Mouse (Mus musculus) limb, embryonic 11.5 days (tissue): ENCODE results near the gene Gchfr. TPM values are rescaled to one million over a fixed set of nuclear protein-coding genes. Genes with fewer than 3 reads are reported as not detected.

ENCODE experiments used
- ATAC-seq: fragments of 200-750 bp; cut with Nextera tagmentation; 2 replicates; pipeline ENCODE4 v1.8.0; 2017; ENCODE audit warnings: low read depth; ENCODE audit not compliant: insufficient number of reproducible peaks, low FRiP score, low TSS enrichment
- DNase-seq: peaks from one replicate; pipeline ENCODE4 v3.0.0-alpha.2; 2015; ENCODE audit warnings: low spot score
- H3K27ac ChIP-seq: fragments of 300-500 bp; sonication (generic); replicated peaks from 2 replicates; pipeline ENCODE4 v1.5.1; 2014; ENCODE audit warnings: low read depth, mild to moderate bottlenecking, low read length
- H3K27me3 ChIP-seq: fragments of 300-500 bp; sonication (generic); 2 replicates; pipeline ENCODE4 v1.6.1; 2014; ENCODE audit warnings: mild to moderate bottlenecking, low read length, mixed read lengths; ENCODE audit not compliant: control insufficient read depth, insufficient read depth
- H3K36me3 ChIP-seq: fragments of 300-500 bp; sonication (generic); 2 replicates; pipeline ENCODE4 v1.6.1; 2014; ENCODE audit warnings: mild to moderate bottlenecking, low read length, moderate library complexity, mixed read lengths; ENCODE audit not compliant: control insufficient read depth, insufficient read depth
- H3K4me1 ChIP-seq: fragments of 300-500 bp; sonication (generic); 2 replicates; pipeline ENCODE4 v1.6.1; 2014; ENCODE audit warnings: low read length, mixed read lengths; ENCODE audit not compliant: control insufficient read depth, insufficient read depth
- H3K4me2 ChIP-seq: fragments of 300-500 bp; sonication (generic); 2 replicates; pipeline ENCODE4 v1.6.1; 2014; ENCODE audit warnings: low read depth, mild to moderate bottlenecking, moderate library complexity; ENCODE audit not compliant: severe bottlenecking
- H3K4me3 ChIP-seq: fragments of 300-500 bp; sonication (generic); 2 replicates; pipeline ENCODE4 v1.5.1; 2014; ENCODE audit warnings: low read depth, low read length
- H3K9ac ChIP-seq: fragments of 300-500 bp; sonication (generic); 2 replicates; pipeline ENCODE4 v1.6.1; 2014; ENCODE audit warnings: mild to moderate bottlenecking, low read length
- H3K9me3 ChIP-seq: fragments of 300-500 bp; sonication (generic); 2 replicates; pipeline ENCODE4 v1.6.1; 2016; ENCODE audit warnings: low read length; ENCODE audit not compliant: control insufficient read depth
- WGBS: fragments of 180-500 bp; shearing (Covaris S2); extraction: QIAGEN DNeasy Blood & Tissue Kit; methylation state at CpG from one replicate; pipeline ENCODE4 v1.1.7; 2014; 5-methylcytosine and 5-hydroxymethylcytosine counted together
- polyA plus RNA-seq: library from polyadenylated mRNA; unstranded; fragments of >200 nt; fragmentation: Nextera tagmentation; extraction: Ambion mirVana; gene quantifications from 2 replicates; pipeline ENCODE4 v1.2.1, GENCODE M21; 2014

Gene Gchfr
- polyA plus RNA-seq, 1 experiment from 2014 or later: 6.7 TPM

GRCm38 (mm10) chr2:119198049-119198448 lies 30.5 kb downstream of the Gchfr start:
- Histone ChIP-seq H3K4me3 (no peak overlapping the region), H3K27ac (peak overlapping the region; percentile 60; the same call in 1 of the 2 replicates)

GRCm38 (mm10) chr2:119198934-119199333 lies 31.4 kb downstream of the Gchfr start:
- Histone ChIP-seq H3K9me3 (no peaks in the 10 kb centered on the region), H3K27ac (peak overlapping the region; percentile 49; the same call in 1 of the 2 replicates), H3K36me3 (no peaks in the 10 kb centered on the region), H3K27me3 (no peaks in the 10 kb centered on the region), H3K4me2 (no peak overlapping the region), H3K9ac (no peak overlapping the region), H3K4me1 (peaks cover 16% of the 10 kb centered on the region), H3K4me3 (no peak overlapping the region)
- DNase-seq (no peak), ATAC-seq (no peak)
- WGBS: 55% methylated on average over 3 of the region's 3 CpGs

More at GRCm38 (mm10) chr2:119198049-119198448, 30.5 kb downstream of the Gchfr start:
- Histone ChIP-seq H3K4me2 (no peak overlapping the region), H3K36me3 (no peaks in the 10 kb centered on the region), H3K9me3 (no peaks in the 10 kb centered on the region), H3K4me1 (peaks cover 16% of the 10 kb centered on the region), H3K27me3 (no peaks in the 10 kb centered on the region), H3K9ac (no peak overlapping the region)
- DNase-seq (no peak), ATAC-seq (no peak)
- WGBS: 44% methylated on average over 1 of the region's 1 CpGs

DNA sequence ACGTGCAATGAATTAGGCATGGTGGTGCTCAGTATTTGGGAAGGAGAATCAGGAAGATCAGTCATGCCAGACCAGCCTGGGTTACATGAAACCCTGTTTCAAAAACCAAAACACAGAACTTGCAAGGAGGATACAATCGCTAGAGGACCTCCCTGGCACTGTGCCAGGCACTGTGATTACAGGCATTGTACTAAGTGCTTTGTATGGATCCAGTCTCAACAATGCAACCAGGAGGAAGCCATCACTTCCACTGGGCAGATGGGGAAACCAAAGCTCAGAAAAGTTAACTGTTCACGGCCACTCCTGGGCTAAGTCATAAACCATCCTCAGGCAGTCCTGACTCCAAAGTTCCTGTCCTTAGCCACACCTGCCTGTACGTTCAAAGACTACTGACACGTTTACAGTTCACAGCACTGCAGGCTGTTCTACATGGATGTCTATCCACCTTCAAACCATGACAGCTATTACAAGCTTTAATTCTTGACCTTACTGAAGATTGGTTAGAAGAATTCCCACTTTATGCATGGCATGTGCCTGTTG lies 35.4 kb downstream of the Gchfr start:
- WGBS: 84% methylated on average over 5 of the region's 5 CpGs
- Histone ChIP-seq H3K27me3 (no peaks in the 10 kb centered on the region), H3K36me3 (no peaks in the 10 kb centered on the region), H3K27ac (no peak overlapping the region), H3K9ac (no peak overlapping the region), H3K4me3 (no peak overlapping the region), H3K4me2 (no peak overlapping the region), H3K4me1 (peaks cover 10% of the 10 kb centered on the region), H3K9me3 (no peaks in the 10 kb centered on the region)
- ATAC-seq (no peak), DNase-seq (no peak)

- H3K4me1 ChIP-seq: peaks cover 3% of the 10 kb centered on the region; the same call in 1 of the 2 replicates
- no peak overlapping the region for H3K4me2 ChIP-seq
- ATAC-seq (no peak), DNase-seq (no peak)
- H3K9me3 ChIP-seq: no peaks in the 10 kb centered on the region
- WGBS: 80% methylated on average over 4 of the region's 4 CpGs
- H3K36me3 ChIP-seq: no peaks in the 10 kb centered on the region
- no peak overlapping the region for H3K27ac ChIP-seq
- H3K9ac ChIP-seq: no peak overlapping the region
- no peak overlapping the region for H3K4me3 ChIP-seq
- no peaks in the 10 kb centered on the region for H3K27me3 ChIP-seq
These were observed 36.4 kb downstream of the Gchfr start for GRCm38 (mm10) chr2:119203871-119204460.

DNA sequence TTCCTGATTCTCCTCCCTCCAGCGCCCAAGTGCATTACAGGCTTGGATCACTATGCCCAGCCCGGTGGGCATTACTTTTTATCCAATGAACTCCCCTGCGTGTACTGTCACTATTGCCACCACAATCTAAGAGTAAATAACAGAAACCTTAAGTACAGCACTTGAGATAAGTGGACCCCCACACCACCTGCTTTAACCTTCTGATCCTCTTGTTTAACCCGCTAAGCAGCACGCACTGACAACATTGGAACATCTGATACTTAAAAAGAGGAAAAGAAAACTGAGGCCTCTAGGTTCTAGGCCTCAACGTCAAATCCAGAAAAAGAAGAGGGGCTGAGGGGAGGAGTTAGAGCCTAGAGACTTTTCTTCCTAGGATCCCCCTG lies 40.4 kb downstream of the Gchfr start:
- DNase-seq (no peak), ATAC-seq (no peak)
- peak overlapping the region; percentile 67 for H3K9ac ChIP-seq
- peak overlapping the region; percentile 74; the same call in 1 of the 2 replicates for H3K27ac ChIP-seq
- no peaks in the 10 kb centered on the region for H3K9me3 ChIP-seq
- 24% methylated on average over 6 of the region's 6 CpGs for WGBS
- no peaks in the 10 kb centered on the region for H3K27me3 ChIP-seq
- H3K4me3 ChIP-seq: peak overlapping the region; percentile 66
- H3K4me1 ChIP-seq: peaks cover 6% of the 10 kb centered on the region; the same call in 1 of the 2 replicates
- peaks cover 6% of the 10 kb centered on the region; the same call in 1 of the 2 replicates for H3K36me3 ChIP-seq
- H3K4me2 ChIP-seq: peak overlapping the region; percentile 59

DNA sequence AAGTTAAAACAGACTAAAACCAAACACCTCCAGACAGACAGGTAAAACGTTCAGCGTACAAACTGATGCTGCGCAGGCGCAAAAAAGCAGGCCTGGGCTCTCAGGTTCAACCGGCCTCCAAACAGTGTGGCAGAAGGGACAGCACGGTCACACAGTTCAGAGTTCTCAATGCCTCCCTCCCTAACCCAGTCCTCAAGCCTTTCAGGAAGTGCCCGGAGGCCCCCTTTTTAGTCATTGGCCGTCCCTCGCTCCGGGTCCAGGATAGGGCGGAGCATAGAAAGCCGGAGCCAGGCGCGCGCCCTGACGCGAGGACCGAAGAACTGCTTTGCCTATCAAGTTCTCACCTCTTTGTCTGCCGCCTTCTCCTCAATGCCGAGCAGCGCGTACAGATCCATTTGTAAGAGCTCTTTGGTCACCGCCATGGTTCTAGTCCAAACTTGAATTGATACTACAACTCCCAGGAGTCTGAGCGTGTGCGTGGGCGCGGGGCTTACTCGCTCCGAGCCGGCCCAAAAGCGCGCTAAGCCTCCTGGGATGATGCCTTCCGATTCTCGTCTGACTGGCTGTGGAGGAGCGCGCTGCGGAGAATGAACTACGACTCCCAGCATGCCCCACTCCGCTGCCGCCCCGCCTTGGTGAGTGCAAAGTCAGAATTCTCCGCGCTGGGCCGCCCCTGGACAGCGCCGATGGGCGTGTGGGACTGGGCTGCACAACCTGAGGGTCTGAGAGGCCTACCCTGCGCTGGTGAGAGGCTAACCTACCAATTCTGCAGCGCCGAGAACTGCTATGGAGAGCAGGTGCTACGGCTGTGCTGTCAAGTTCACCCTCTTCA lies 41.0 kb downstream of the Gchfr start, which contains the start of the genes Zfyve19 and Dnajc17:
Gene Zfyve19 (plus strand): TSS at position 274 of the 832 bp plus-strand sequence.
Gene Dnajc17 (minus strand): TSS at position 452 of the 832 bp plus-strand sequence.
- under 1% methylated on average over 51 of the region's 51 CpGs for WGBS
- peak within 1 kb of the TSS; percentile 66 for H3K4me3 ChIP-seq
- no peaks in the 10 kb centered on the region for H3K27me3 ChIP-seq
- H3K9me3 ChIP-seq: no peaks in the 10 kb centered on the region
- ATAC-seq (peak; percentile 96), DNase-seq (peak; percentile 97)
- peak within 1 kb of the TSS; percentile 59 for H3K4me2 ChIP-seq
- H3K36me3 ChIP-seq: peaks cover 6% of the 10 kb centered on the region; the same call in 1 of the 2 replicates
- H3K9ac ChIP-seq: peak within 1 kb of the TSS; percentile 67
- peaks cover 6% of the 10 kb centered on the region; the same call in 1 of the 2 replicates for H3K4me1 ChIP-seq
- H3K27ac ChIP-seq: peak within 1 kb of the TSS; percentile 74

DNA sequence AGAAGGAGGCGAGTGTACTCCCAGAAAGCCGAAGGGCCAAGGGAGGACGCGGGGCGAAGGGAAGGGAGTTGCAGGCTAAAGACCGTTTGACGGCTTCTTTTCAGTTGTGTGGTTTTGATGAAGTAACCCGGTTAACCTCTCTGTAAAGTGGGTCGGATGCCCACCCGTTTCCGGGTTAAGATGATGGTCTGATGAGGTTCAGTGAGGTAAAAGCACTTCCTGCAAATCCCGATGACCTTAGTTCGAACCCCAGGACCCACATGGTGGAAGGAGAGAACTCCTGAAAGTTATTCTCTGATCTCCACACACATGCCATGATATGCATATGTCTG lies 41.6 kb downstream of the Gchfr start:
- H3K36me3 ChIP-seq: peaks cover 6% of the 10 kb centered on the region; the same call in 1 of the 2 replicates
- 1% methylated on average over 13 of the region's 13 CpGs for WGBS
- H3K27ac ChIP-seq: no peak overlapping the region; the same call in 1 of the 2 replicates
- DNase-seq: no peak
- 0 out of 2 replicates have a peak, but pooled peaks have one; percentile 0 for ATAC-seq
- peak overlapping the region; percentile 39 for H3K4me2 ChIP-seq
- peak overlapping the region; percentile 66 for H3K4me3 ChIP-seq
- peak overlapping the region; percentile 67 for H3K9ac ChIP-seq
- no peaks in the 10 kb centered on the region for H3K9me3 ChIP-seq
- peaks cover 6% of the 10 kb centered on the region; the same call in 1 of the 2 replicates for H3K4me1 ChIP-seq
- H3K27me3 ChIP-seq: no peaks in the 10 kb centered on the region
